ENCODE assay signal across 15 mouse cellular contexts in genomic region chr13:20039590-20039989, GRCm38 (mm10).
"Had no signal": no experiment of that assay in that cellular context is flagged by ENCODE, and none has a peak within 500 bp of the region (broad histone marks: within the 10 kb centered on the region; RNA-seq: fewer than 3 reads in every experiment).

No protein-coding gene starts in this region.

- ATAC-seq: intestine, embryonic 15.5 days; liver, embryonic 12.5 days had no signal

- DNase-seq: kidney, adult 18-20 months; kidney, postnatal 10 days; kidney, postnatal 4 days; lung, embryonic 14.5 days; lung, postnatal 10 days; right cerebral cortex, postnatal 4 days; thymus, postnatal 4 days had no signal

- H3K4me1 ChIP-seq: limb, embryonic 10.5 days; liver, embryonic 12.5 days; neural tube, embryonic 15.5 days had no signal

- H3K36me3 ChIP-seq: intestine, embryonic 15.5 days; limb, embryonic 10.5 days; liver, embryonic 12.5 days; neural tube, embryonic 15.5 days had no signal

- H3K4me3 ChIP-seq: intestine, embryonic 15.5 days; layer of hippocampus, adult 2 months; limb, embryonic 10.5 days; liver, embryonic 12.5 days; myocyte; neural tube, embryonic 15.5 days had no signal

- H3K27ac ChIP-seq: intestine, embryonic 15.5 days; layer of hippocampus, adult 2 months; limb, embryonic 10.5 days; liver, embryonic 12.5 days; macrophage; neural tube, embryonic 15.5 days; stomach, postnatal 0 days had no signal

- H3K27me3 ChIP-seq: intestine, embryonic 15.5 days; liver, embryonic 12.5 days; neural tube, embryonic 15.5 days had no signal
